Mouse (Mus musculus) spleen, embryonic (tissue): Measurements from ENCODE around the gene Zdhhc5.
"Not testable (repeated sequence)": the region's sequence is repeated elsewhere in the genome, so short reads cannot be mapped to it uniquely, and the experiment has no call there.

Experiments used
- CTCF ChIA-PET: fragments of 350-600 bp; sonication (Branson Sonifier 250); formaldehyde crosslinking; loops from one replicate; lab custom pipeline; 2022; lab: Charles Lee

Gene Zdhhc5

GRCm38 (mm10) chr2:84735346-84735920 lies 20.5 kb upstream of the Zdhhc5 start:
- CTCF ChIA-PET: no interaction called here

GRCm38 (mm10) chr2:84734919-84735318 lies 19.9 kb upstream of the Zdhhc5 start:
- CTCF ChIA-PET: no interaction called here

GRCm38 (mm10) chr2:84734351-84734864 lies 19.4 kb upstream of the Zdhhc5 start:
- CTCF ChIA-PET: no interaction called here

GRCm38 (mm10) chr2:84733579-84734300 lies 18.8 kb upstream of the Zdhhc5 start, which contains the start of gene Ypel4:
Ypel4 (plus strand) TSS chr2:84734058.
- CTCF ChIA-PET: interaction anchor here (0.7 kb wide), 1 partner anchor 20 kb away, joined by 3 read pairs; no protein-coding TSS in a partner anchor

GRCm38 (mm10) chr2:84732394-84732793 lies 17.4 kb upstream of the Zdhhc5 start:
- CTCF ChIA-PET: interaction anchor here (0.6 kb wide), 1 partner anchor 76 kb away, joined by 3 read pairs; no protein-coding TSS in a partner anchor

- CTCF ChIA-PET: interaction anchor here (1.1 kb wide), 1 partner anchor 9 kb away, joined by 3 read pairs; no protein-coding TSS in a partner anchor
Measured at GRCm38 (mm10) chr2:84731206-84731605, 16.2 kb upstream of the Zdhhc5 start.

GRCm38 (mm10) chr2:84728191-84728590 lies 13.2 kb upstream of the Zdhhc5 start:
- CTCF ChIA-PET: not testable (repeated sequence)

GRCm38 (mm10) chr2:84727172-84727858 lies 12.3 kb upstream of the Zdhhc5 start, which contains the start of gene Clp1:
Clp1 (minus strand) TSS chr2:84727350.
- CTCF ChIA-PET: no interaction called here

- CTCF ChIA-PET: interaction anchor here (0.6 kb wide), 1 partner anchor 76 kb away, joined by 3 read pairs; the partner anchor contains the start of gene Ctnnd1
Measured at GRCm38 (mm10) chr2:84726716-84727115, 11.7 kb upstream of the Zdhhc5 start.

- CTCF ChIA-PET: no interaction called here
Measured at GRCm38 (mm10) chr2:84725770-84726169, 10.8 kb upstream of the Zdhhc5 start.

GRCm38 (mm10) chr2:84723856-84724255 lies 8.9 kb upstream of the Zdhhc5 start:
- CTCF ChIA-PET: no interaction called here

- CTCF ChIA-PET: no interaction called here
Measured at GRCm38 (mm10) chr2:84721182-84721581, 6.2 kb upstream of the Zdhhc5 start.

GRCm38 (mm10) chr2:84720718-84721117 lies 5.7 kb upstream of the Zdhhc5 start:
- CTCF ChIA-PET: no interaction called here

- CTCF ChIA-PET: no interaction called here
Measured at GRCm38 (mm10) chr2:84717357-84717756, 2.4 kb upstream of the Zdhhc5 start.

GRCm38 (mm10) chr2:84716423-84717355 lies 1.7 kb upstream of the Zdhhc5 start:
- CTCF ChIA-PET: interaction anchor here (0.5 to 0.7 kb wide), 2 partner anchors 222 to 296 kb away, joined by 3 to 13 read pairs; no protein-coding TSS in a partner anchor

- CTCF ChIA-PET: interaction anchor here (0.5 kb wide), 1 partner anchor 295 kb away, joined by 3 read pairs; no protein-coding TSS in a partner anchor
Measured at GRCm38 (mm10) chr2:84715562-84716361, 782 bp upstream of the Zdhhc5 start.

GRCm38 (mm10) chr2:84714422-84714810 lies 564 bp downstream of the Zdhhc5 start:
- CTCF ChIA-PET: no interaction called here

- CTCF ChIA-PET: no interaction called here
Measured at GRCm38 (mm10) chr2:84711898-84712297, 3.1 kb downstream of the Zdhhc5 start.

- CTCF ChIA-PET: no interaction called here
Measured at GRCm38 (mm10) chr2:84707523-84707922, 7.5 kb downstream of the Zdhhc5 start.

GRCm38 (mm10) chr2:84705295-84705694 lies 9.7 kb downstream of the Zdhhc5 start:
- CTCF ChIA-PET: no interaction called here
